Mouse (Mus musculus): ENCODE results near the gene BC035044. TPM values are rescaled to one million over a fixed set of nuclear protein-coding genes. Genes with fewer than 3 reads are reported as not detected.
"Not testable (repeated sequence)": the region's sequence is repeated elsewhere in the genome, so short reads cannot be mapped to it uniquely, and the experiment has no call there.

BC035044 gene
- total RNA-seq, 2 experiments from 2014 or later, result 1.1 to 1.9 TPM

GRCm38 (mm10) chr6:128836191-128836954, 54.6 kb downstream of the BC035044 start:
- DNase-seq (ENCODE audit: low spot score in 2 of 2), result no peak

DNA sequence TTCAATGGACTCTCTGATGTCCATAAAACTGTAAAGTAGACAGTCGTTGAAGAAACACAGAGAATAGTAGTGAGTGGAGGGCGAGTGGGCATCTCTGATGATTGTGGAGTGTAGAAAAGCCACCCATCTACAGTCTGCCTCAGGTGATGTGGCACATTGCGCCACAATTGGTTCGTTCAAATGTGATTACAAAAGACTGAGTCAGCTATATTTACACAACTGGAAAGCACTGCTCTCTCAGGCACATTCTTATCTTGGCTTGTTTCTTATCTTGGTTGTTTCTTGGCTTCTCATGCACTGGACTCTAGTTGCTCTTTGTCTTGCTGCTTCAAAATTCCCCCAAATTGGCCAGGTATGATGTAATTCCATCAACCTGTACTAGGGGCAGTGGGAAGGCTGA, 55.4 kb downstream of the BC035044 start:
- no peak for DNase-seq (ENCODE audit: low spot score in 2 of 2)

- no peak for DNase-seq (ENCODE audit: low spot score in 2 of 2)
Measured at GRCm38 (mm10) chr6:128833046-128833445, 57.9 kb downstream of the BC035044 start.

DNA sequence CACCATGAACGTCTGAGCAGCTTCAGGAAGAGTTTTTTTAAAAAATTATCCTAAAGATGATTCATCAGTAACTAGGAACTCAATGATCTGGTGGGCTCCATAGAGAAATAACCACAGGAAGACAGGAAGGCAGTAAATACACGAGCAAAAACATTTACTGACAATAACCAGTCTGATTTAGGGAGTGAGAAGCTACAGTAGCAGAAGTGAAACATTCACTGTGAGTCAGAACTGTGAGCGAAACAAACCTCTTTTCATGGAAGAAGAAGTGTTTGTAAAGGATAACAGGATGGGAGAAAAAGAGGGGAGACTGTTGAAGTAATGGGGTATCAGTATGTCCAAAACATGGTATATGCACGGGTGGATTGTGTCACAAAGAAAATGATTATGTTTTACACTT, 61.1 kb downstream of the BC035044 start:
- no peak for DNase-seq (ENCODE audit: low spot score in 2 of 2)

DNA sequence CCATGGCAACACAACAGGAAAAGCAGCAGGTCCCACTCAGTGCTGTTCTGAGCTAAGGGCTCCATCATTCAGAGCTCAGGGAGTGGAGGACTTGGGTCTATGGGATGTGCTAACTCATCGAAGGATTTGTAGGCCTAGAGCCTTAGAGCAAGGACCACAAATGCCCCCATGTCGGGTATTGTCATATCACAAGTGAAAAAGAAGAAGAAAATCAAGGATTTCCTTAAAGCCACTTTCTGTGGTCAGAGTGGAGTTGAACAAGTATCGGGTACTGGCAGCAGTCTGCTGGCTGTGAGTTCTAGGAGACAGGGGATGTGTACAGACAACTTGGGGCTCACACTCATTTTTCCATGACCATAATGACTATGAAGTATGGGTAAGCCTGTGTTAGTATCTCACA, 64.1 kb downstream of the BC035044 start:
- no peak for DNase-seq (ENCODE audit: low spot score in 2 of 2)

GRCm38 (mm10) chr6:128826132-128826531, 64.8 kb downstream of the BC035044 start, which contains the start of the genes Gm44511 and Klrb1b:
Gene Gm44511, minus strand, starts transcription at chr6:128826315.
Gene Klrb1b, minus strand, starts transcription at chr6:128826331.
- no peak for DNase-seq (ENCODE audit: low spot score in 2 of 2)

DNA sequence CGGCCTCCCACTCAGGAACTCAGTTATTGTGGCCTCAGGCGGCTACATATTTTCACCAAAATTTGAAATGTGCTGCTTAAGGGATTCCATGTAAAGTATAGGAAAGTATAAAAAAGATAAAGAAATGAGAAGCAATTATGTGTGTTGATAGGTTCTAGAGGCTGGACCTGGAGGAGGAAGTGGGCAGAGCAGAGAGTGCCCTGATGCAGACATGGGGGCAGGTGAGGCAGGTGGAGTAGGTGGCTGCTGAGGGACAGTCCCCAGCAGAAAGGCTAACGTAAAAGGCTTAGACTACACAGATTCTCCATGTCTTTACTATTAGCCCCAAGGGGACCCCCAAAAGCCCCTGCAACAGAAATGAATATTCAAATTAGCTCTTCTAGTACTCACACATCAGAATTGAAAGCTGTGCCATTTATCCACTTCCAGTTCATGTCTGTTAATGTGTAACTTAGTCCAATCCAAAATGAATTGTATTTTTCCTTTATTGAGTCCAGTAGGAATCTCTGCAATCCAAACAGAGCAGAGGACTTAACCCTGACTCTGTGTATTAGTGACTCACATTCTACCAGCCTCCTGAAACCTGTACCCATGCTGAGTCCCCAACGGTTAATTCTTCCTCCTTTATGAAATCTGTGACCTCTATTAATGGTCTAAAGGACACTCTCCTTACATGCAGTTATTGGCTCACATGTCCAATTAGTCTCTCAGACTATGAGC, 72.7 kb downstream of the BC035044 start:
- no peak for DNase-seq (ENCODE audit: low spot score in 2 of 2)

GRCm38 (mm10) chr6:128808532-128808931, 82.4 kb downstream of the BC035044 start:
- no peak for DNase-seq (ENCODE audit: low spot score in 2 of 2)

DNA sequence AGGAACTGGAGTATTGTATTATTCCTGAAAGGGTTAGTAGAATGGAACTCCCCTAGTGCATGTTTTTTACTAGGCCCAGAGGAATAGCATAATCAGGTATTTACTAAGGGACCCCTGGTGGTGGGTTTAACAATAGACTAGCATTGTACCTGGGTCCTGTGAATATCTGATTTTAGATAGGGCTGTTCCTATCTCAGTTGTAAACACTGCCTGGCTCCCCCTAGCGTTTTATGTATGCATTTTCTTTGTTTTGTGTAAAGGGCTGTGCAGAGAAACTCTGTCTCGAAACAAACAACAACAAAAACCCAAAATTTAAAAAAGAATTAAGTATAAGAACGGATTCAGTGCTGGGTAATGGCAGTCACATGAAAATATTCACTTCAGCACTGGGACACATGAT, 83.9 kb downstream of the BC035044 start:
- DNase-seq (ENCODE audit: low spot score in 2 of 2), result no peak

GRCm38 (mm10) chr6:128804823-128805640, 85.9 kb downstream of the BC035044 start:
- DNase-seq (ENCODE audit: low spot score in 2 of 2), result peak in 1 of 2 experiments; percentile 50

- DNase-seq (ENCODE audit: low spot score in 2 of 2), result peak; percentile 96 to 98
Measured at GRCm38 (mm10) chr6:128802999-128803857, 87.7 kb downstream of the BC035044 start.

- DNase-seq (ENCODE audit: low spot score in 2 of 2), result peak; percentile 25 to 48
Measured at GRCm38 (mm10) chr6:128802557-128802956, 88.4 kb downstream of the BC035044 start.

- DNase-seq (ENCODE audit: low spot score in 2 of 2), result not testable (repeated sequence)
Measured at GRCm38 (mm10) chr6:128800696-128801095, 90.2 kb downstream of the BC035044 start.

- DNase-seq (ENCODE audit: low spot score in 2 of 2), result no peak
Measured at GRCm38 (mm10) chr6:128799896-128800270, 91.0 kb downstream of the BC035044 start.

DNA sequence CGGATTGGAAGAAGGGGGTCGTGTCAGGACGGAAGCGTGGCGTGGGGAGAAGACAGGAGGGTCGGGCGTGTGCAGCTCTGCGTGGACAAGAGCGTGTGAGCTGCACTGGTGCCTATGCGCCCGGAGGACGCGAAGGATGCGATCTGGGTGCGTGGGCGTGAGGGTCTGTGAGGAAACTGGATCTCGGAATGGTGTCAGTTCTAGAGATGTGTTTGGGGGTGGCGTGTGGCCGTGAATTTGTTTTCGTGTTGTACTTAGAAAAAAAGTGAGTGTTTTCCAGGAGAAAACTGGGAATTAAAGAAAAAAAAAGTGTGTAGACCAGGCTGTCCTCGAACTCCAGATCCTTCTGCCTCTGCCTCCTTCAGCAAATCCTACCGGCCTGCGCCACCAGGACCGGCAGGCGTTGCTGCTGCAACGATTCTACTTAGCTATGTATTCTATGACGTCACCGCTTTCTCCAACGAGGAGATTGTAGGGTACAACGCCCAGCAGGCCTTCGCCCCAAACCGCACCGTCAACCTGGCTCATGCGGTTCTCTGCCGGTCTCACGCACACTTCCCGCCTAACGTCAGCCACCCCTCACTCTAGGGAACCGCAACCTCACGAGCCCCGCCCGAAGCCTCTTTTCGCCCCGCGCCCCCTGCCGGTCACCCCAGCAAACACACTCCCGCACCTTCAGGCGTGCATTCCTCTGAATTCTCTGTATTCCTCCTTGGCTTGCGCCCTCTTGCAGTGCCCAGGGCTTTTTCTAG, 91.6 kb downstream of the BC035044 start:
- DNase-seq (ENCODE audit: low spot score in 2 of 2), result peak; percentile 85 to 89

Small RNA genes lying within 50 kb of the gene (microRNA-seq; reads per million reads assigned to microRNA genes)
- gene Gm27336, result 0 reads per million in 2 experiments

Other genes with a start within 250 kb of the BC035044 start
- gene Clec2h, start 228.7 kb downstream of the BC035044 start, total RNA-seq (2021), result not detected
- not detected for gene Klrb1, start 168.1 kb downstream of the BC035044 start, total RNA-seq (2021)
- gene Klrb1c, start 101.9 kb downstream of the BC035044 start, total RNA-seq (2021), result not detected
- gene Gm44511, start 64.8 kb downstream of the BC035044 start, total RNA-seq (2021), result not detected
- not detected for gene Klrb1b, start 64.8 kb downstream of the BC035044 start, total RNA-seq (2021)
- gene Clec2i, start 3.5 kb downstream of the BC035044 start, total RNA-seq (2021), result not detected
- gene Clec2g, start 43.3 kb upstream of the BC035044 start, total RNA-seq (2021), result not detected
- not detected for gene Klrb1f, start 154.8 kb upstream of the BC035044 start, total RNA-seq (2021)
- not detected for gene Clec2e, start 209.8 kb upstream of the BC035044 start, total RNA-seq (2021)

Data from left cerebral cortex, adult 18-20 months (tissue).